Mouse (Mus musculus) MEL (cell line): ENCODE data around the gene 1600014C10Rik.
A peak's percentile ranks its signal among the peaks of the same experiment; 100 is the strongest.

Source experiments
- CTCF ChIP-seq, 3 experiments: IDR thresholded peaks in 2 of 3; conservative IDR thresholded peaks in 1 of 3; 2 replicates each; pipeline ENCODE4 v1.5.1; 2011 to 2012; ENCODE audit warnings: low read length in 3 of 3, low read depth in 2 of 3, mild to moderate bottlenecking in 2 of 3, improper control_type of control experiment in 1 of 3, inconsistent platforms in 1 of 3, mixed read lengths in 1 of 3, moderate library complexity in 1 of 3; ENCODE audit not compliant: control insufficient read depth in 1 of 3, insufficient read depth in 1 of 3, poor library complexity in 1 of 3, severe bottlenecking in 1 of 3
- GATA1 ChIP-seq: IDR thresholded peaks from 2 replicates; pipeline ENCODE4 v1.6.1; 2011; ENCODE audit warnings: low read depth, low read length, improper control_type of control experiment
- HCFC1 ChIP-seq: IDR thresholded peaks from 2 replicates; pipeline ENCODE4 v1.6.1; 2012; ENCODE audit warnings: low read depth, mild to moderate bottlenecking, inconsistent platforms, low read length, improper control_type of control experiment, moderate library complexity
- POLR2A ChIP-seq, 2 experiments: IDR thresholded peaks; 2 replicates each; pipeline ENCODE4 v1.6.1; 2011 to 2012; ENCODE audit warnings: low read length in 2 of 2, mild to moderate bottlenecking in 2 of 2, control low read depth in 1 of 2, improper control_type of control experiment in 1 of 2, low read depth in 1 of 2, moderate library complexity in 1 of 2; ENCODE audit not compliant: control insufficient read depth in 1 of 2, insufficient read depth in 1 of 2, poor library complexity in 1 of 2
- POLR2AphosphoS5 ChIP-seq: IDR thresholded peaks from 2 replicates; pipeline ENCODE4 v1.6.1; 2012; ENCODE audit warnings: low read depth, borderline replicate concordance, mild to moderate bottlenecking, inconsistent platforms, low read length, moderate library complexity, mixed read lengths
- TAL1 ChIP-seq: IDR thresholded peaks from 2 replicates; pipeline ENCODE4 v1.6.1; 2012; ENCODE audit warnings: mild to moderate bottlenecking, inconsistent platforms, low read length, moderate library complexity, mixed read lengths
- UBTF ChIP-seq: IDR thresholded peaks from 2 replicates; pipeline ENCODE4 v1.6.1; 2012; ENCODE audit warnings: low read depth, mild to moderate bottlenecking, inconsistent platforms, low read length, improper control_type of control experiment, moderate library complexity, borderline replicate concordance; ENCODE audit not compliant: insufficient read depth
- USF1 ChIP-seq: IDR thresholded peaks from 2 replicates; pipeline ENCODE4 v1.6.1; 2014; ENCODE audit warnings: low read depth, mild to moderate bottlenecking, inconsistent platforms, low read length, improper control_type of control experiment, moderate library complexity
- USF2 ChIP-seq, 2 experiments: IDR thresholded peaks; 2 replicates each; pipeline ENCODE4 v1.6.1; 2011 to 2012; ENCODE audit warnings: improper control_type of control experiment in 2 of 2, low read length in 2 of 2, borderline replicate concordance in 1 of 2, inconsistent platforms in 1 of 2, low read depth in 1 of 2, mild to moderate bottlenecking in 1 of 2; ENCODE audit not compliant: insufficient read depth in 1 of 2
- ZKSCAN1 ChIP-seq: IDR thresholded peaks from 2 replicates; pipeline ENCODE4 v1.6.1; 2012; ENCODE audit warnings: low read depth, mild to moderate bottlenecking, inconsistent platforms, low read length, improper control_type of control experiment, moderate library complexity

DNA sequence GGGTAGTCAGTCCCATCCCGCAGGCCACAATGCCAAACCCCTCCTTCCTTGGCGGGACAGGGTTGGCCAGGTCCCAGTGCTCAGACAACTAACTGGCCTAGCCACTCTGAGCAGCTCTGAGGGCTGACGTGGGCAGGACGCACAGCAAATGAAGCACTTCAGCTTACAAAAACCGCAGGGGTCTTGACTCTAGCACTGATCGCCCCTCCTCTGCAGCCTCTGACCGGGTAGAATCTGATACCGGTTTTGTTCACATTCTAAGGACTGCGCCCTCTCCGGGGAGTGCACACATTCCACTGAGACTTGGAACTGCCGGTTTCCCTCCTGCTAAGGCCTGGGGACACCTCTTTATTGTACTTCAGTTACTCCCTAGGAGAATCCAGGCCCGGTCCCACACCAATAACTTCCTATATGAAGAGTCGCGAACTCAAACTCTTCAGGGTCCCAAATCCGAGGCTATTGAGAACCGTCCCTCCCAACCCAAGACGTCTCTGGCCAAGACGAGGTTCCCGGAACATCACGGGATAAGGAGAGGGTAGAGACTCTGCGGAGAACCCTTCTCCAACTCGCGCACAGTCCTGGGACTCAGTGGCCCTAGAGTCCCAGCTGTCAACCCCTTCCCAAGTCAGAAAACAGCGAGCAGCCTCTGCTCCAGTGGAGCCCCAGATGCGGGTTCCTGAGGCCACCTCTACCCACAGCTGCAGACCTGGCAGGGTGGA, 44.3 kb downstream of the 1600014C10Rik start:
- no peak for TF ChIP-seq ZKSCAN1
- TF ChIP-seq CTCF (IDR thresholded peaks at IDR 0.05 in 2 of 3, conservative IDR thresholded peaks at IDR 0.05 in 1 of 3; ENCODE audit: control insufficient read depth in 1 of 3, insufficient read depth in 1 of 3, low read depth in 2 of 3, low read length in 3 of 3, poor library complexity in 1 of 3, severe bottlenecking in 1 of 3), result peak in 1 of 3 experiments; percentile 0; a peak in 1 of 6 replicates
- no peak for TF ChIP-seq USF2 (IDR thresholded peaks at IDR 0.05; ENCODE audit: borderline replicate concordance in 1 of 2, insufficient read depth in 1 of 2, low read depth in 1 of 2, low read length in 2 of 2)
- TF ChIP-seq HCFC1, result no peak
- TF ChIP-seq TAL1, result no peak
- TF ChIP-seq POLR2A (IDR thresholded peaks at IDR 0.05; ENCODE audit: control insufficient read depth in 1 of 2, insufficient read depth in 1 of 2, low read depth in 1 of 2, low read length in 2 of 2, poor library complexity in 1 of 2), result 0 out of 4 replicates have a peak, but pooled peaks of 1 of the 2 experiments have one; percentile 45
- no peak for TF ChIP-seq GATA1
- no peak for TF ChIP-seq USF1
- TF ChIP-seq POLR2AphosphoS5, result no peak
- no peak for TF ChIP-seq UBTF
